Mouse (Mus musculus) cortical plate, adult 2 months (tissue): ENCODE results near the gene Dmbx1.

ENCODE experiments used
- CTCF ChIP-seq: fragments of 200-500 bp; IDR thresholded peaks from 2 replicates; pipeline ENCODE4 v1.5.1; 2011; ENCODE audit warnings: mild to moderate bottlenecking, control low read depth, low read length; ENCODE audit not compliant: insufficient read depth; ENCODE audit errors: extremely low read depth
- POLR2A ChIP-seq: fragments of 200-500 bp; IDR thresholded peaks from 2 replicates; pipeline ENCODE4 v1.6.1; 2011; ENCODE audit warnings: mild to moderate bottlenecking, low read length, control low read depth; ENCODE audit not compliant: insufficient read depth; ENCODE audit errors: extremely low read depth

GRCm38 (mm10) chr4:115869512-115870210 is 70.1 kb downstream of the Dmbx1 start:
- TF ChIP-seq CTCF: no peak
- no peak for TF ChIP-seq POLR2A
